Mouse (Mus musculus) stomach, postnatal 0 days (tissue): ENCODE data around the gene Megf11. TPM values are rescaled to one million over a fixed set of nuclear protein-coding genes. Genes with fewer than 3 reads are reported as not detected.

Experiments used
- ATAC-seq: fragments of 200-750 bp; cut with Nextera tagmentation; 2 replicates; pipeline ENCODE4 v1.8.0; 2017; ENCODE audit not compliant: low FRiP score, low TSS enrichment
- DNase-seq: peaks from one replicate; pipeline ENCODE4 v3.0.0-alpha.2; 2016; ENCODE audit warnings: low spot score
- H3K27ac ChIP-seq: fragments of 300-500 bp; sonication (generic); replicated peaks from 2 replicates; pipeline ENCODE4 v1.5.1; 2014; ENCODE audit warnings: mild to moderate bottlenecking, control low read depth
- H3K27me3 ChIP-seq: fragments of 300-500 bp; sonication (generic); 2 replicates; pipeline ENCODE4 v1.6.1; 2014; ENCODE audit warnings: low read length; ENCODE audit not compliant: control insufficient read depth, insufficient read depth
- H3K36me3 ChIP-seq: fragments of 300-500 bp; sonication (generic); 2 replicates; pipeline ENCODE4 v1.6.1; 2014; ENCODE audit warnings: low read length, mixed read lengths; ENCODE audit not compliant: control insufficient read depth, insufficient read depth
- H3K4me1 ChIP-seq: fragments of 300-500 bp; sonication (generic); replicated peaks from 2 replicates; pipeline ENCODE4 v1.6.1; 2014; ENCODE audit warnings: antibody characterized with exemption; ENCODE audit not compliant: control insufficient read depth, insufficient read depth
- H3K4me2 ChIP-seq: fragments of 300-500 bp; sonication (generic); replicated peaks from 2 replicates; pipeline ENCODE4 v1.6.1; 2014; ENCODE audit warnings: low read depth, mild to moderate bottlenecking, control low read depth, moderate library complexity
- H3K4me3 ChIP-seq: fragments of 300-500 bp; sonication (generic); 2 replicates; pipeline ENCODE4 v1.5.1; 2014; ENCODE audit warnings: low read depth, low read length, control low read depth
- H3K9ac ChIP-seq: fragments of 300-500 bp; sonication (generic); 2 replicates; pipeline ENCODE4 v1.6.1; 2014; ENCODE audit warnings: mild to moderate bottlenecking, low read length, control low read depth, mixed read lengths
- H3K9me3 ChIP-seq: fragments of 300-500 bp; sonication (generic); 2 replicates; pipeline ENCODE4 v1.6.1; 2016; ENCODE audit warnings: low read length; ENCODE audit not compliant: control insufficient read depth
- CTCF ChIP-seq: IDR thresholded peaks from 2 replicates; pipeline ENCODE4 v1.5.1; 2016; ENCODE audit warnings: antibody characterized with exemption, low read depth, mild to moderate bottlenecking, moderate library complexity
- EP300 ChIP-seq: optimal IDR thresholded peaks from 2 replicates; pipeline ENCODE3; 2016; ENCODE audit warnings: antibody characterized with exemption
- WGBS: fragments of 180-500 bp; shearing (Covaris S2); extraction: QIAGEN DNeasy Blood & Tissue Kit; methylation state at CpG from one replicate; pipeline ENCODE4 v1.1.7; 2014; 5-methylcytosine and 5-hydroxymethylcytosine counted together
- polyA plus RNA-seq: library from polyadenylated mRNA; unstranded; fragments of >200 nt; fragmentation: Nextera tagmentation; extraction: Ambion mirVana; gene quantifications from 2 replicates; pipeline ENCODE4 v1.2.1, GENCODE M21; 2015

Gene Megf11
- polyA plus RNA-seq, 1 experiment from 2014 or later: 0.46 TPM

GRCm38 (mm10) chr9:64566376-64566775, 180.9 kb downstream of the Megf11 start:
- TF ChIP-seq CTCF (no peak), EP300 (no peak)
- Histone ChIP-seq H3K4me1 (no peaks in the 10 kb centered on the region), H3K4me3 (no peak overlapping the region), H3K9me3 (0 out of 2 replicates have a peak, but pooled peaks cover 5% of the 10 kb centered on the region), H3K4me2 (no peak overlapping the region), H3K27me3 (no peaks in the 10 kb centered on the region), H3K36me3 (no peaks in the 10 kb centered on the region), H3K9ac (no peak overlapping the region), H3K27ac (no peak overlapping the region)
- no peak for DNase-seq
- 54% methylated on average over 2 of the region's 2 CpGs for WGBS
- no peak for ATAC-seq

DNA sequence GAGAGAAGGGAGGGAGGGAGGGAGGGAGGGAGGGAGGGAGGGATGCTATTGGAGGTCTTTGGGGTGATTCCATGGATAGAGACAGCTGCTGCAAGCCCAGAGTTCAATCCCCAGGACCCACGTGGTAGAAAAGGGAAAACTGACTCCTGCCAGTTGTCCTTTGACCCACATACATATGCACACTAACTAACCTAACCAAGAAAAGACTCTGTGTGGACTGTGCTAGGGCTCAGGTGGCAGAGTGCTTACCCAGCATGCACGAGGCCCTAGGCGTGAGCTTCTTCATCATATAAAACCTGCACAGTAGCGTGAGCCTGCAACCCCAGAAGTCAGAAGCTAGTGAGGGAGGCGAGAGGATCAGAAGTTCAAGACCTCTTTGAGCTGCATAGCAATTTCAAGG, 182.1 kb downstream of the Megf11 start:
- H3K4me2 ChIP-seq: no peak overlapping the region
- no peak for DNase-seq
- H3K27ac ChIP-seq: no peak overlapping the region
- ATAC-seq: no peak
- no peak for TF ChIP-seq EP300
- TF ChIP-seq CTCF: no peak
- H3K9ac ChIP-seq: no peak overlapping the region
- no peaks in the 10 kb centered on the region for H3K36me3 ChIP-seq
- H3K4me3 ChIP-seq: no peak overlapping the region
- H3K4me1 ChIP-seq: no peaks in the 10 kb centered on the region
- H3K9me3 ChIP-seq: 0 out of 2 replicates have a peak, but pooled peaks cover 5% of the 10 kb centered on the region
- no peaks in the 10 kb centered on the region for H3K27me3 ChIP-seq
- 69% methylated on average over 5 of the region's 5 CpGs for WGBS

- H3K36me3 ChIP-seq: no peaks in the 10 kb centered on the region
- no peak overlapping the region for H3K4me3 ChIP-seq
- H3K27me3 ChIP-seq: no peaks in the 10 kb centered on the region
- TF ChIP-seq EP300: no peak
- no peak for TF ChIP-seq CTCF
- H3K9ac ChIP-seq: no peak overlapping the region
- H3K9me3 ChIP-seq: no peaks in the 10 kb centered on the region
- H3K4me1 ChIP-seq: no peaks in the 10 kb centered on the region
- WGBS: 44% methylated on average over 8 of the region's 8 CpGs
- no peak overlapping the region for H3K27ac ChIP-seq
- no peak overlapping the region for H3K4me2 ChIP-seq
- no peak for DNase-seq
- ATAC-seq: no peak
These were observed 183.2 kb downstream of the Megf11 start for GRCm38 (mm10) chr9:64568467-64569260.

DNA sequence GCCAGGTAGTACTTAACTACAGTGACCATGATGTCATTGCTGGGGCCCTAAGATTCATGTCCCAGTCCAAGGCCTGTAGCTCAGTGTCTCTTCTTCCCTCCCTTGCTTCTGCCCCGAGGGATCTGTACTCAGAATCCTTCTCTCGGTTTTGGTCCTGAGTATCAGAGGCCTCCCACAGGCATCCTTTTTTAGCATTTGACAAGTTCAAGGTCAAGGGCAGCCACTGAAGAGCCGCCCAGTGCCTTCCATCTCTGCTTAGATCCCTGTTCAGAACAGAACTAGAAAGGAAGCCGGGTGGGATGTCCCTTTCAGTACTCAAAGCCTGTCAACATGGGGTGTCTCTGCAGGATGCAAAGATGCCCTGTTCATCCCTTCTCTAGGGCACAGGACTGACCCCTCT, 185.0 kb downstream of the Megf11 start:
- H3K36me3 ChIP-seq: no peaks in the 10 kb centered on the region
- ATAC-seq (no peak), DNase-seq (no peak)
- no peaks in the 10 kb centered on the region for H3K9me3 ChIP-seq
- TF ChIP-seq EP300: no peak
- no peak for TF ChIP-seq CTCF
- no peaks in the 10 kb centered on the region for H3K27me3 ChIP-seq
- WGBS: 57% methylated on average over 4 of the region's 4 CpGs
- no peak overlapping the region for H3K27ac ChIP-seq
- H3K9ac ChIP-seq: no peak overlapping the region
- H3K4me1 ChIP-seq: no peaks in the 10 kb centered on the region
- no peak overlapping the region for H3K4me3 ChIP-seq
- no peak overlapping the region for H3K4me2 ChIP-seq

- no peak for DNase-seq
- Histone ChIP-seq H3K9ac (no peak overlapping the region), H3K4me1 (no peaks in the 10 kb centered on the region), H3K27ac (no peak overlapping the region), H3K27me3 (no peaks in the 10 kb centered on the region), H3K36me3 (no peaks in the 10 kb centered on the region), H3K4me2 (no peak overlapping the region), H3K4me3 (no peak overlapping the region), H3K9me3 (no peaks in the 10 kb centered on the region)
- no peak for TF ChIP-seq EP300
- TF ChIP-seq CTCF: no peak
- 76% methylated on average over 8 of the region's 8 CpGs for WGBS
- ATAC-seq: no peak
These were observed 185.7 kb downstream of the Megf11 start for GRCm38 (mm10) chr9:64571091-64571490.

DNA sequence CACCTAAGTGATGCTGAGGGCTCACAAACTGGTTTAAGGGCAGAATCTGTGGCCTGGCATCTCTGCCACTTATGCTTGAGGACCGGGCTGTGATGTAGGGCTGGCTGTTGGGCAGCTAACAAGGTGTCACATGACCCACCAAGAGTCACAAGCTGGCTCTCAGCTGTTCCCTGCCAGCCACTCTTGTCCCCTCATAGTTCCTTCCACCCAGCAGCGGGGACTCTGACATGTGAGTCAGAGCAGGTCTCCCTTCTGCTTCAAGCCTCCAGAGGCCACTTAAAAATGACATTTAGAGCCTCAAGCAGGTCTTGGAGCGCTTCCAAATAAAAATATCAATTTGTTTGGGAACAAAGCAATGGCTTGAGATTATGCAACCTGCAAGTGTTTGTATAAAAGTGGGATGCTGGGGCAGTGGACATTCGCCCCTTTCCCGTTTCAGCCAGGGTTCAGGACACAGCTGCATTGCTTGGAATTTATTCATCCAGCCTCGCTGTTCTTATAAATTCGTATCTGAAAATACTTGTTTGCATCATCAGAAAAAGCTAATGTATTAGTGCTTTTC, 187.3 kb downstream of the Megf11 start:
- Histone ChIP-seq H3K9ac (no peak overlapping the region), H3K9me3 (no peaks in the 10 kb centered on the region), H3K27me3 (no peaks in the 10 kb centered on the region), H3K4me1 (no peaks in the 10 kb centered on the region), H3K27ac (no peak overlapping the region), H3K4me2 (no peak overlapping the region), H3K4me3 (no peak overlapping the region), H3K36me3 (no peaks in the 10 kb centered on the region)
- no peak for ATAC-seq
- 63% methylated on average over 7 of the region's 7 CpGs for WGBS
- DNase-seq: no peak
- TF ChIP-seq EP300 (no peak), CTCF (no peak)
